Mouse (Mus musculus) lung, postnatal 0 days (tissue): ENCODE results near the gene Sparcl1.

Source experiments
- CTCF ChIP-seq: IDR thresholded peaks from 2 replicates; pipeline ENCODE4 v1.5.1; 2016; ENCODE audit warnings: antibody characterized with exemption, mild to moderate bottlenecking
- EP300 ChIP-seq: IDR thresholded peaks from 2 replicates; pipeline ENCODE4 v1.6.1; 2016; ENCODE audit warnings: antibody characterized with exemption, mild to moderate bottlenecking, control low read depth

GRCm38 (mm10) chr5:104032434-104033097 is 81.0 kb downstream of the Sparcl1 start:
- TF ChIP-seq EP300, result no peak
- TF ChIP-seq CTCF, result no peak
